Mouse (Mus musculus): ENCODE results near the gene Gm10570. TPM values are rescaled to one million over a fixed set of nuclear protein-coding genes. Genes with fewer than 3 reads are reported as not detected.

Gm10570 gene
- total and polyA plus RNA-seq, 3 experiments, result not detected

GRCm38 (mm10) chr4:130296243-130296965 lies 12.1 kb downstream of the Gm10570 start (continued):
- TF ChIP-seq ELF1 (IDR thresholded peaks at IDR 0.05; ENCODE audit: low read depth, low read length) (no peak), SMC3 (IDR thresholded peaks at IDR 0.05; ENCODE audit: low read depth, low read length) (no peak), POLR2A (IDR thresholded peaks at IDR 0.05; ENCODE audit: control insufficient read depth in 1 of 2, insufficient read depth in 1 of 2, low read depth in 1 of 2, low read length in 2 of 2, poor library complexity in 1 of 2) (peak in 1 of 2 experiments; percentile 28; a peak in 1 of 4 replicates), NRF1 (IDR thresholded peaks at IDR 0.05; ENCODE audit: insufficient read depth, low read depth, low read length, poor library complexity, severe bottlenecking) (no peak), EP300 (IDR thresholded peaks at IDR 0.05; ENCODE audit: low read depth in 1 of 2, low read length in 2 of 2) (peak; percentile 55 to 72; a peak in 2 of 4 replicates), TCF12 (IDR thresholded peaks at IDR 0.05; ENCODE audit: low read depth, low read length) (peak; percentile 37; the same call in 1 of the 2 replicates), MYC (IDR thresholded peaks at IDR 0.05; ENCODE audit: low read depth, low read length) (no peak), HCFC1 (IDR thresholded peaks at IDR 0.05; ENCODE audit: low read depth, low read length) (0 out of 2 replicates have a peak, but pooled peaks have one; percentile 7)

- DNase-seq (ENCODE audit: low read depth, low spot score), result peak; percentile 75
- Histone ChIP-seq H3K79me2 (ENCODE audit: control insufficient read depth, insufficient read depth, low read length, poor library complexity) (no peaks in the 10 kb centered on the region), H3K27ac (ENCODE audit: control insufficient read depth, low read depth, low read length) (peak overlapping the region; percentile 84), H3K4me3 (ENCODE audit: control insufficient read depth in 1 of 2, insufficient read depth in 1 of 2, low read depth in 2 of 2, low read length in 2 of 2) (peak overlapping the region; percentile 38 to 54; a peak in 3 of 4 replicates), H3K9me3 (replicated peaks; ENCODE audit: insufficient read depth, low read length) (no peaks in the 10 kb centered on the region), H3K27me3 (ENCODE audit: control insufficient read depth in 1 of 2, insufficient read depth in 2 of 2, low read length in 2 of 2) (no peaks in the 10 kb centered on the region), H3K36me3 (ENCODE audit: control insufficient read depth in 1 of 2, insufficient read depth in 2 of 2, low read length in 2 of 2) (peaks cover 0 to 5% of the 10 kb centered on the region in 2 experiments; a peak in 2 of 4 replicates), H3K9ac (ENCODE audit: control insufficient read depth, low read depth, low read length, poor library complexity, severe bottlenecking) (peak overlapping the region; percentile 53), H3K4me1 (ENCODE audit: control insufficient read depth in 1 of 2, insufficient read depth in 2 of 2, low read length in 2 of 2) (peaks cover 13 to 14% of the 10 kb centered on the region in 2 experiments)
- TF ChIP-seq ZMIZ1 (IDR thresholded peaks at IDR 0.05; ENCODE audit: low read depth, low read length) (no peak), GABPA (IDR thresholded peaks at IDR 0.05; ENCODE audit: low read depth, low read length) (no peak), TCF12 (IDR thresholded peaks at IDR 0.05; ENCODE audit: low read depth, low read length) (0 out of 2 replicates have a peak, but pooled peaks have one; percentile 17), NRF1 (IDR thresholded peaks at IDR 0.05; ENCODE audit: insufficient read depth, low read depth, low read length, poor library complexity, severe bottlenecking) (no peak), SIN3A (IDR thresholded peaks at IDR 0.05; ENCODE audit: low read length) (no peak; the same call in 1 of the 2 replicates), CTCF (IDR thresholded peaks at IDR 0.05 in 2 of 3, conservative IDR thresholded peaks at IDR 0.05 in 1 of 3; ENCODE audit: control insufficient read depth in 1 of 3, insufficient read depth in 1 of 3, low read depth in 2 of 3, low read length in 3 of 3, poor library complexity in 1 of 3, severe bottlenecking in 1 of 3) (peak; percentile 44 to 55 (median 53)), POLR2AphosphoS2 (IDR thresholded peaks at IDR 0.05; ENCODE audit: low read length) (no peak; the same call in 1 of the 2 replicates), RCOR1 (IDR thresholded peaks at IDR 0.05; ENCODE audit: low read depth, low read length) (peak; percentile 12; the same call in 1 of the 2 replicates), MAZ (IDR thresholded peaks at IDR 0.05; ENCODE audit: low read depth, low read length) (0 out of 2 replicates have a peak, but pooled peaks have one; percentile 3), EP300 (IDR thresholded peaks at IDR 0.05; ENCODE audit: low read depth in 1 of 2, low read length in 2 of 2) (no peak; a peak in 1 of 4 replicates), CHD1 (IDR thresholded peaks at IDR 0.05; ENCODE audit: low read depth, low read length) (no peak), KAT2A (conservative IDR thresholded peaks at IDR 0.05; ENCODE audit: low read depth, low read length) (no peak), BHLHE40 (IDR thresholded peaks at IDR 0.05; ENCODE audit: borderline replicate concordance, low read depth, low read length) (no peak), ELF1 (IDR thresholded peaks at IDR 0.05; ENCODE audit: low read depth, low read length) (0 out of 2 replicates have a peak, but pooled peaks have one; percentile 7), USF2 (IDR thresholded peaks at IDR 0.05; ENCODE audit: borderline replicate concordance in 1 of 2, insufficient read depth in 1 of 2, low read depth in 1 of 2, low read length in 2 of 2) (no peak), TAL1 (IDR thresholded peaks at IDR 0.05; ENCODE audit: low read length) (no peak), MYB (IDR thresholded peaks at IDR 0.05; ENCODE audit: low read depth, low read length) (no peak), USF1 (IDR thresholded peaks at IDR 0.05; ENCODE audit: low read depth, low read length) (no peak), GATA1 (IDR thresholded peaks at IDR 0.05; ENCODE audit: low read depth, low read length) (peak; percentile 9; the same call in 1 of the 2 replicates), MAFK (IDR thresholded peaks at IDR 0.05; ENCODE audit: borderline replicate concordance, low read depth, low read length) (no peak), ETS1 (IDR thresholded peaks at IDR 0.05; ENCODE audit: low read depth, low read length) (no peak), UBTF (IDR thresholded peaks at IDR 0.05; ENCODE audit: borderline replicate concordance, insufficient read depth, low read depth, low read length) (no peak), MYC (IDR thresholded peaks at IDR 0.05; ENCODE audit: low read depth, low read length) (no peak), CHD2 (IDR thresholded peaks at IDR 0.05; ENCODE audit: low read length) (no peak), TBP (IDR thresholded peaks at IDR 0.05; ENCODE audit: low read depth, low read length) (peak; percentile 82), POLR2A (IDR thresholded peaks at IDR 0.05; ENCODE audit: control insufficient read depth in 1 of 2, insufficient read depth in 1 of 2, low read depth in 1 of 2, low read length in 2 of 2, poor library complexity in 1 of 2) (peak in 1 of 2 experiments; percentile 67; a peak in 2 of 4 replicates), ZKSCAN1 (IDR thresholded peaks at IDR 0.05; ENCODE audit: low read depth, low read length) (no peak)
Observed at GRCm38 (mm10) chr4:130295047-130295745, 13.3 kb downstream of the Gm10570 start.

Data from MEL (cell line).